Mouse (Mus musculus) brain, embryonic 14.5 days (tissue): Measurements from ENCODE around the gene Ghrhr.

ENCODE experiments used
- CTCF ChIP-seq: fragments of 200-500 bp; IDR thresholded peaks from 2 replicates; pipeline ENCODE4 v1.5.1; 2012; ENCODE audit warnings: inconsistent platforms, mild to moderate bottlenecking, moderate library complexity, borderline replicate concordance; ENCODE audit not compliant: insufficient read depth, insufficient read length; ENCODE audit errors: extremely low read depth
- POLR2A ChIP-seq: fragments of 200-500 bp; IDR thresholded peaks from 2 replicates; pipeline ENCODE4 v1.6.1; 2012; ENCODE audit warnings: mild to moderate bottlenecking, inconsistent platforms, borderline replicate concordance; ENCODE audit not compliant: poor library complexity, insufficient read depth, insufficient read length, severe bottlenecking; ENCODE audit errors: extremely low read depth

DNA sequence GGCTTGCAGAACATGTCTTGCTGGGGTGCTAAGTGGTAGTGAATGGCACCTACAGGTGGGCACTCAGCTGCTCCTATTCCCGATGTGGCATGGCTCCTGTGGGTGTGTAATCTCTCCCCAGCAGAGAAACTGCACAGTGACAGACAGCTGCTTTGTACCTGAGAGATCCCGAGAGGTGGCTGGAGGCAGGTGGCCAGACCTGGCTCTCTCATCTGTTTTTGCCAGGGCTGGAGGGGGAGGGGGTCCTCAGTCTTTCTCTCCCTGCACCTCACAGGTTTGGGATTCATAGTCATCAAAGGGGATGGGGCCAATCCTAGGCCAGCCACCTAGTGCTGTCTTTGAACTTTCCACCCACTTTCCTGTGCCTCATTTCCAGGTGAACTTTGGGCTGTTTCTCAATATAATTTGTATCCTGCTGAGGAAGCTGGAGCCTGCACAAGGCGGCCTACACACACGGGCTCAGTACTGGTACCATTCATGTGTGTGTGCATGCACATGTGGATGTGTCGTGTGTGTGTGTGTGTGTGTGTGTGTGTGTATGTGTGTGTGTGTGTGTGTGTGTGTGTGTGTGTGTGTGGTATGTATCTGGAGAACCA lies 8.4 kb downstream of the Ghrhr start:
- TF ChIP-seq CTCF (no peak), POLR2A (no peak)
